Mouse (Mus musculus) layer of hippocampus, adult 8-10 months (tissue): ENCODE measurements around the gene Arhgap23. TPM values are rescaled to one million over a fixed set of nuclear protein-coding genes. Genes with fewer than 3 reads are reported as not detected.

Experiments used
- DNase-seq, 2 experiments: peaks; one replicate each; pipeline ENCODE4 v3.0.0; 2022; ENCODE audit warnings: low spot score in 2 of 2
- total RNA-seq, 4 experiments: library from RNA; stranded (reverse); gene quantifications; 2 replicates each; pipeline ENCODE4 v1.2.4; 2022

Arhgap23 gene
- total RNA-seq: 10 to 100 TPM; 75.7 to 83.2 (median 78.4) TPM

DNA sequence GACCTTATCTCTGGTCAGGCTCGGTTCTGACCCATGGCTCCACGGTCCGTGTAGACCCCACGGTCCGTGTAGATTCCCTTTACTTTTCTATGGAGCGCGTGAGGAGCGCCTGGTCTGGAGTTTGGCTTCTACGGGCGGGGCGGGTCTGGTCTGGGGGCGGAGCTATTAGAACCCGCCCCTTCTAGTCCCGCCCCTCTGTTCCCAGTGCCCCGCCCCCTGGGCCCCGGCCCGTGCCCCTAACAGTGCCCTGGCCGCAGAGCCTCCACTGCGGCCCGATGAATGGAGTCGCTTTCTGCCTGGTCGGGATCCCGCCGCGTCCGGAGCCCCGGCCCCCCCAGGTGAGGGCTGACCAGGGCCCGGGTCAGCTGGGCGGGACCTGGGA lies at the start of gene Arhgap23:
Arhgap23 (plus strand) TSS at position 204 of the 382 bp plus-strand sequence.
- no peak for DNase-seq

DNA sequence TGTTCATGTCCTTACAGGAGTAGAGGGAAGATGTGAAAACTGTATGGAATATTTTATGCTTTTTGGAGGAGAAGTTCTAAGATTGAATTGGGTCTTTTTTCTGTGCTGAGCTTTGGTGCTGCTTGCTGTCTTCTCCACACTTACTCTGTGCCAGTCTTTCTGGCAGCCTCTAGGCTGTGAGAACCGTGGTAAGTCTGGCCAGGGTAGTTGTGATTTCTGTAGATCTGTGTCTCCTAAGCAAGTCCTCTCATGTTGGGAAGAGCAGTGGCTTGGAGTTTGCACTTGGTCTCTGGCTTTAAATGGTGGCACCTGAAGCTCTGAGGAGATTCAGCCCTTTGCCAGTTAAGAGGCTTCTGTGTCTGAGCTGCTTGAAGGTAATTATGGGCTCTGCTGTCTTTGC lies 49.8 kb upstream of the Arhgap23 start:
- DNase-seq: no peak

DNA sequence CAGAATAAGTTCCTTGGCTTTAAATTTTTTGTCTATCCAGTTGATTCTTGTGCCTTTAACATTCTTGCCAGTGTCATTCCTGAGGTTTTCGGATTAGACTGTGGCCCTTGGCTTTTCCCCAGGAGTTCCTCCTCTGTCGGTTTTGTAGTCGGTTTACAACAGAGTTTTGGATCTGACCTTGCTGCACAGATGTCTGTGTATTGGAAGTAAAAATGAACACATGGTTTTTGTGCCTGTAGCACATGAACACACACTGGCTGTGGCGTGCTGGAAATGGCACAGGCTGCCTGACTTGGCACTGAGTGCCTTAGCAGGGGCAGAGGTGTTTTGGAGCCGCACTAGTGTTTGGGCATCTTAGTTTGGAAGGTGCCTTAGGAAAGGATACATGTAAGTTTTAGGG lies 46.8 kb upstream of the Arhgap23 start:
- no peak for DNase-seq

DNA sequence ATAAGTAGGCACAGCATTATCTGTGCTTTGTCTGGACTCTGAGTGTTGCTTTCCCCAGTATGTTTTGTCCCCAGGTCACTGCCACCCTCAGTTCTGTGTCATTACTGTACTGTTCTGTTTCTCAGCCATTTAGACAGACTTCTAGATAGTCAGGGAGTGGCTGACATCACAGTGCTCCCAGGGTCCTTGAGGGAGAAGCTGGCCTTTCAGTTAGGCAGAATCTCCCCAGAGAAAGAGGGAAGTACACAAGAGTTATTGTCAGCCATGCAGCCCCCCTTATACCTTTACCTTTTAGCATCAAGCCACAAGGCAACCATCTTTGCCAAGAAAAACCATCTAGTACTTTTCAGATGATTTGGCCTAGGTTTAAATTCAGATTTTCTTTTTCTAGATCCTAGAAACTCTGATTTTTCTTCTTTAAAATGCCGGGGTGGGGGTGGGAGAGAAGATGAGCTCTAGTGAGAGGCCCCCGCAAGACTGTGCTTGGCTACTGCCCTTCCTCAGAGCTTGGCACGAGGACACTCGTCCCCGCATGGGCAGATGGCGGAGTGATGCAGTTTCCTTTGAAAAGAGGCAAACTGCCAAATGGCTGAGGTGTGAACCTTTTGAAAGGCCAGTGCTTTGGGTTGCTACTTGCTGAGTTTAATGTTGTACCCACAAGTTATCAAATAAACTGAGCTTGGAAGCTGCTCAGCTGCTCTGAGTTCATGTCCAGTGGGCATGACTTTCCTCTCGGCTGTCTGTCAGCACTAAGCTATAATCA lies 44.8 kb upstream of the Arhgap23 start:
- DNase-seq: peak in 1 of 2 experiments; percentile 44

DNA sequence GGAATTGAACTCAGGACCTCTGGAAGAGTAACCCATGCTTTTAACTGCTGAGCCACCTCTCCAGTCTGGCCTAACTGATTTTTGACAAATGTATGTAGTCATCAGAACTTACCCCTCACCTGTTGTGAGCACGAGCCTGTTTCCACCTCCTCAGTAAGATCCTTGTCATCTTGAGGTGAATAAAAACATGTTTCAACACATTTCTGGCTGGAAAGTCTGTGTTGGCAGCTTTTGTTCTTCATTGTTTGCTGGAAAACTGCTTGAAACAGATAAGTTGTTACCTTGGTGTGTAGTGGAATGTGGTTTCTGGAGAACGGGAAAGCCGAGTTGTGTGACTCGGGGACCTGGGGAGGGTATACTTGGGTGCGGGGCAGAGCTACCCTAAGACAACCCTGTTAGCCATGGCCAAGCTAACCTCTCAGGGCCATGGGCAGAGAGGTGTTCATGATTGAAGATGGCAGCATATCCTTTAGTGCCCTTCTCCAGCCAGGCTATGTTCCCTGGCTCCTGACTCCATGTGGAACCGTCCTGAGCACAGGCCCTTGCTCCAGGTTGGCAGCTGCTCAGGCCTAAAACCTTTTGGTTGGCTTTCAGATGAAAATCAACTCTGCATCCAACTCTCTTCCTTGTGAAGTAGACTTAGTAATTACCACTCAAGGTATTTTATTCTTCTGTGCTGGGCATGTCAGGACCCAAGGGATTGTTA lies 43.0 kb upstream of the Arhgap23 start:
- DNase-seq: no peak

DNA sequence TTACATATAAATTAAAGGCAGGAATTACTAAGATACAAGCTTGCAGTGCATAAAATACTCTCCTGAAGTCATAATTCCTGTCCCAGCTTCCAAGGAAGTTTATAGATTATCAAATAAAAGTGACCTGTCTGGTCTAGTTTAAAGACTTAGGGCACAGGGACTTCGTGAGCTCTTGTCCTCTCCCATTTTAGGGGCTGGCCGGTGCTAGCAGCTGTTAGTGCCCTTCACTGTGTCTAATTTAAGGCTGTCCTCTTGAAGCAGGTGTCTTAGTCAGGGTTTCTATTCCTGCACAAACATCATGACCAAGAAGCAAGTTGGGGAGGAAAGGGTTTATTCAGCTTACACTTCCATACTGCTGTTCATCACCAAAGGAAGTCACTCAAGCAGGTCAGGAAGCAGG lies 41.9 kb upstream of the Arhgap23 start:
- DNase-seq: no peak

DNA sequence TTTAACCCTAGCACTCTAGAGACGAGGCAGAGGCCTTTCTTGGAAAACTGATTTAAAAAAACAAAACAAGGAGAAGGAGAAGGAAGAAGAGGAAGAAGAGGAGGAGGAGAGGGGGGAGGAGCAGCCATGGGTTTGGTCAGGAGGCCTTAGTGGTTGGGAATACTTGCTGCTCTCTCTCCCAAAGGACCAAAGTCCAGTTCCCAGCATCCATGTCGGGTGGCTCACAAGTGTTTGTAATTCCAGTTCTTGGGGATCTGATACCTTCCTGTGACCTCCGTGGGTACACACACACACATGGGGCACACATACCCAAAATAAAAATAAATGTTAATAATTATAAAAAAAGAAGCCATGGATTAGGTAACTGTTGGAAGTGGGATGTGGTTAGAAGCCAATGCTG lies 35.3 kb upstream of the Arhgap23 start:
- no peak for DNase-seq

DNA sequence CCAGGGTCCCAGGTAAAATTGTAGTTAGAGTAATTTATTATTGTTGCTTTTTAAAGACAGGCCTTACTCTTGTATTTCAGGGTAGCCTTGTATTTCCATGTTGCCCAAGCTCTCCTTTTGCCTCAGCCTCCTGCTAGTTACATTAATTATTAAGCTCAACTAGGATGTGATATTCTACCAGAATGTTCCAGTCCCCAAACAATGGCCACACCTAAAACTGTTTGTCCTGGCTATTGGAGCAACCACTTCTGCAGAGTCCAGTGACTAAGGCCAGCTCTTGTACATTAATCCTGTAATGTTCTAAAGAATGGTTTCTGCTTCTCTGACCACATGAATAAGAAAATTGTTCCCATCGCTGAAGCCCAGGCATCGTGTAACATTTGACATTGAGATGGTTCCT lies 32.3 kb upstream of the Arhgap23 start:
- no peak for DNase-seq

DNA sequence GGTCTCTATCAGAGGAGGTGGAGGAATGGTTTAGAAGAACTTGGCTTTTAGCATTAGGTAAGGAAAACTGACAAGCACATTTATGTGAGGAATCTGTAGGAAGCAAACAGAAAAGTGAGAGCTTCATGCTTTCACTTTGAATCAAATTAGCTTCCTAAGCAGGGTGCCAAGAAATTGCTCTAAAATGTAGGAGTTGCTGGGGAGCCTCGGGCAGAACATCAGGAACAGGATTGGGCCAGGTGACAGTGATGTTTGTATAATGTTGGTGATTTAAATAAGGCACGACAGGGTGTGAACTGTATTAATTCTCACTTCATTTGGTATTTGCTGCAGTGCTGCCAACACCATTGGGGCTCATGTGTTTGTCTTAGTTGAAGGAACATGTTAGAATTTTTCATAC lies 31.6 kb upstream of the Arhgap23 start:
- DNase-seq: no peak

DNA sequence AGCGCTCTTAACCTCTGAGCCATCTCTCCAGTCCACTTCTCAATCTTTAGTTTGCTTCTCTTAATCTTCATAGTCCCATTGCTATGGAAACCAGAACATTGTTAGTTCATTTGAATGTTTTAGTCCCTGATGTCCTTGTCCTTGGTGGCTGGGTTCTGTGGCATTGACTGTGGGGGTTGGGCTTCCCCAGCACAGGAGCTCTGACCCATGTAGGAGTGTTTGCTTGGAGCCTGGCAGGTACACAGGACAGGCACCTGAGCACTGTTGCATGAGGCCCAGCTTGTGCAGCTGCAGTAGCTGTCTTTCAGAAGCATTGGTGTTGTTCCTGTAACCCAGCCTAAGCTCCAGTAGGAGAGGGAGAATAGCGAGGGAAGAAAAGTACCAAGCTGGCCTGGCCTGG lies 27.5 kb upstream of the Arhgap23 start:
- no peak for DNase-seq

DNA sequence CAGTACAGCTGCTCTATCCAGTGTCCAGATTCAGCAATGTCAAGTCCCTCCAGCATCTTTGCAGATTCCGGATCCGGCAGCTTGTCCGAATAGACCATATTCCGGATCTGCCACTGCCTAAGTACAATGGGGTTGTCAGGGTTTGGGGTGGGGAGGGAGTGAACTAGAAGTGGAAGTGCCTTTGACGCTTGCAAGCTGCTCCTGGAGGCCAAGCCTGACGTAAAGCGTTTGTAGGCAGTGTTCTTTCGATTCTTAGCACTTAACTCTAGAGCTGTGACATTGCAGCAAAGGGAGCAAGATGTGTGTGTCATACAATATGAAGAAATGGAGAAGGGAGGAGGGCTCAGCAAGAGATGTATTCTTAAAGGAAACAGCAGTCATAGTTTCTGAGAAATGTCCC lies 26.2 kb upstream of the Arhgap23 start:
- DNase-seq: no peak

DNA sequence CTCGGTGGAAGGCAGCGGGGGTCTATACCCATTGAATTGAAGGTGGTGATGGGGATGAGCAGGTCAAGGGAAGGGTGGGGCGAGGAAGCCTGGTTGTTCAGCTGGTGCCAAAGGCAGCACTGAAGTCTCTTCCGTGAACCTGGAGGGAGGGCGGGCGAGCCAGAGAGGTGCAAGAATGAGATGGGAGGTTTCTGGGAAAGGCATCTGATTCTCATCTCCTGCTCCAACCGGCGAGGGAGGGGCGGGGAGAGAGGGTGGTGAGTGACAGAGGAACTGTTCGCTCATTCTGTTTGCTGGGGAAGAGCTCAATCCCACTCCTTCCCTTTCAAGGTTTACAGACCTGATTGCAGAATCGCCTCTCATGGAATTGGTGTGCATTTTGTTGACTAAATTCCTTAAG lies 21.7 kb upstream of the Arhgap23 start:
- DNase-seq: no peak

DNA sequence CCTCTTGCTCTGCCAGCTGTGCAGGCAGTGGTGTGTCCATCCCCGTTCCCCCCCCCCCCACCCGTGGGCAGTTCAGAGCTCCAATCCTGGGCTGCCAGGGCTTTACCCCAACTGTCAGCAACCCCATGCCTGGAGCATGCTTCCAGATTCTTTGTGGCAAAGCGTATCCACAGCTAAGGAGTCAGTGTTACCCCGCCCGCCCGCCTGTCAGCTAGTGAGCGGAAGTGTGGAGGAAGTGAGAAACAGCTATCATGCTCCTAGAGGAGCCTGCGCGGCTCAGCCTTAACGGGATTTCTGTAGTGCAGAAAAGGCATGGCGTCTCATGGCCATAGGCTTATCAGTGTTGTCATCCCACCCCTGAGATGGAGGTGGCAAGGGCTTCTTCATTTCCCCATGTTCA lies 21.2 kb upstream of the Arhgap23 start:
- DNase-seq: no peak

DNA sequence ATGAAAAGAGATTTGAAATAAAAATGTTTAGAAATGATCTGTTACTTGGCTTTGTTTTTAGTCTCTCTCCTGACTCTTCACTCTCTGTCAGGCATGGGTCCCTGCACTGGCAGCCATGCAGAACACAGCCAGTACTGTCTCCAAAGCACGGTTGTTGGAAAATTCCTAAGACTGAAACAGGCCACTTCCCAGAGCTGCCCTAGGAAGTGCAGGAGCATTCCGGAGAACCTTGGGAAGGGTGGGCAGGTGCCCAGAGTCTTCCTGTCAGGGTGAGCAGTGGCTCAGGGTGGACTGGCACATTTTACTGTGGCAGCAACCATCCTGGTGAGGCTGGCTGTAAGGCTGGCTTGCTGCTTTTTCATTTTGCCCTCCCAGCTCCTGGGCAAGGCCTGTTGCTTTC lies 16.8 kb upstream of the Arhgap23 start:
- DNase-seq: no peak

DNA sequence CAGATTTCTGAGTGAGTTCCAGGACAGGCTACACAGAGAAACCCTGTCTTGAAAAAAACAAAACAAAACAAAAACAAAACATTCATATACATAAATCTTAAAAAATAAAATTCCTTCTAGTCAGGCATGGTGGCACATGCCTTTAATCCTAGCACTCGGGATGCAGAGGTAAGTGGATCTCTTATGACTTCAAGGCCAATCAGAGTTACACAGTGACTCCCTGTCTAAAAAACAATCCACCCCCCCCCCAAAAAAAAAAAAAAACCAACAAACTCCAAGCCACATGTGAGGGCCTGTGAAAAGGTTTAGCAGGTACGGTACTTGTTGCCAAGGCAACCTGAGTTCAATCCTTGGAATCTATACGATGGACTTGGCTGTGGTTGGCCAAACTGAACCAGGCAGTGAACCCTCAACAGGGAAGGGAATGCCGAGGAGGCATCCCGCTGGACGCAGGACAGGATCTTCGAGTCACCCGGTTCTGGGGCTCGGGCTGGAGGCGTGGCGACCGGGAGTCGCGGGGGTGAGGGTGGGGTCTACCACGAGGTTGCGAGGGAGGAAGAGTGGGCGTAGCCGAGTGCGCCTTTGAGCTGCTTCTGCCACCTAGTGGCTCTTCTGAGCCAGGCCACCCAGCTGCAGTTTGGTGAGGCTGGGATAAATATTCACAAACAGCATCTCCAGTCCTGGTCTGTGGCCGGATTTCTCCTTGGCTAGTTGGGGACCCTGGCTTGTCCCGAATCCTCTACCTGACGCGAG lies 15.2 kb upstream of the Arhgap23 start:
- peak; percentile 81 to 82 for DNase-seq

DNA sequence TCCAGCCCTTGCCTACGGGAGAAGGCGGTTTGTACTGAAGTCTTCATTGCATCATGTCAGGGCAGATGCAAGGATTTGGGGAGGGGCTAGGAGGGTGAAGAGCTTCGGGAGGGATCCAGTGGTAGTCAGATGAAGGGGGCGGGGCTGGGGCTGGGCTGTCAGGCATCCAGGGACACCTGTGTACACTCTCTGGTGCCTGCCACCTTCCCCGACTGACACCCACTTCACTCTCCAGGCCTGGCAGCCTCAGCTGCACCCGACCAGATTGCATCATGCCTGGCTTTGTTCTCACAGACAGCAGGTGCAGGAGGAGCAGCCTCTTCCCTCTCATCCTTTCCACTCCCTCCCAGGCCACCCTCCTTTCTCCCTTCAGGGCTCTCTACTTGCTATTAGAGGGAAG lies 14.3 kb upstream of the Arhgap23 start:
- DNase-seq: peak; percentile 62 to 68

DNA sequence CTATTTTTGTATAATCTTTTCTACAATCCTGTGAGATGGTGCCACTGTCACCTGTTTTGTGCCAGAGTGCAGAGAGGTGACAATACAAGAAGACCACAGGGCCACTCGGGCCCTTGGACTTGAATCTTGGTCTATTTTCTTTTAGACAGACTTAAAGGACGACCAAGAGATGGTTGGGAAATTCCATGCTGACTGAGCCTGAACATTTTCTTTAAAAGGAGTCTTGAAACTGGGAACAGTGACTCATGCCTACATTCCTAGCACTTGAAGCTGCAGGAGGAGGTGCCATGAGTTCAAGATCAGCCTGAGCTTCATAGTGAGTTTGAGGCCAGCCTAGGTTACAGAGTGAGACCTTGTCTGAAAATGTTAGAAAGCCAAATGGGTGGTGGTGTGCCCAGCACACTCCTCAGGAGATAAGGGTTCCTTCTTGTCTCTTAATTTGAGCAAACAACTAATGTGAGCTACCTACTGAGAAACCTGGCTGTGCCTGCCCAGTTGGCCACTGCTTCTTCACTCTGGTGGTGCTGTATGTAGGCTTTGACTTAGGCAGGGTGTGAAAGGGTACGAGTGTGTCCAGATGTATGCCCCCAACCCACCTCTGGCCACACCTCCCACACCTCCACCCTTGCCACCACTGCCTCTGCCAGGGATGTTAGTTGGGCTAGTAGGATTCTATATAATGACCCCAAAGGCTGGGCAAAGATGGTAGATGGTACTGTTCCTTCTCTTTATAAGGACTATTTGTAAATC lies 13.5 kb upstream of the Arhgap23 start:
- DNase-seq: no peak

DNA sequence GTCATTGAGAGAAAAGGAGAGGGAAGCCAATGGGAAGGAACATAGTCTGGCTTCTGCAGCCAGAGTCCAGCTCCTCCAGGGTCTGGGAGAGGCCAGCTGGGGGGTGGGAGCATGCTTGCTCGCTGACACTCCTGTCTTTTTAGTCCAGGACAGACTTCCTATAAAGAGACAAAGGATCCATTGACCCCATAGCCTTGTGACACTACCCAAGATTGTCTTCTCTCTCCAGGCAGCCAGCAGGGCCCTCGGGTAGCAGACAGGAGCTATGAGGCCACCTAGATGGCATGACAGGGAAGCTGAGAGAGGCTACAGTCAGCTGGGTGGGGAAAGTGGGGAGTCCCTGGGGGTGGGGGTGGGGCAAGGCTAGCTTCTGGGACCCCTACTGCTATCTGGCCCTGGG lies 12.6 kb upstream of the Arhgap23 start:
- no peak for DNase-seq

DNA sequence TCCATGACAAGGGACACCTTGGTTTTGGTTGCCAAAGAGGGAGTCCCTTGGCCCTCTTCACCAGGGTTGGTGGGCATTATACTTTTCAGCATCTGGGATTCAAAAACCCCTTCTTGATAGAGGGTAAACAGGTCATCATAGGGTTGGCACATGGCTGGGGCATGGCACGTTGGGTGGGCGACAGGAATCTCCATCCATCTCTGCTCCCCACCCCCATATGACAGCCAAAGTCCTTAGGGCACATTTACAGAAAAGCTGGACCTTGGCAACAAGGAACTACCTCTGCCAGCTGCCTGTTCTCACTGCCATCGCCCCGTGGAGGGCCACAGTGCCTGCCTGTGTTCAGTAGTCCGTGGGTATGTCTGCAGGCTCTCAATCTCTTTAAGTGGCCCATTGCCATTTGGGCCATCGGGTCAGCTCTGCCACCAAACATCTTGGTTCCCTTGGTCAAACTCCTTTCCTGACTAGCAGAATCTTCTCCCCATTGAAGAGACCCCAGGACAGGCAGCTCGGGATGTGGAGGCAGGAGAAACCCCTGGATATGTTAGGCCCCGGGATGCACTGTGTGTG lies 11.6 kb upstream of the Arhgap23 start:
- DNase-seq: no peak

DNA sequence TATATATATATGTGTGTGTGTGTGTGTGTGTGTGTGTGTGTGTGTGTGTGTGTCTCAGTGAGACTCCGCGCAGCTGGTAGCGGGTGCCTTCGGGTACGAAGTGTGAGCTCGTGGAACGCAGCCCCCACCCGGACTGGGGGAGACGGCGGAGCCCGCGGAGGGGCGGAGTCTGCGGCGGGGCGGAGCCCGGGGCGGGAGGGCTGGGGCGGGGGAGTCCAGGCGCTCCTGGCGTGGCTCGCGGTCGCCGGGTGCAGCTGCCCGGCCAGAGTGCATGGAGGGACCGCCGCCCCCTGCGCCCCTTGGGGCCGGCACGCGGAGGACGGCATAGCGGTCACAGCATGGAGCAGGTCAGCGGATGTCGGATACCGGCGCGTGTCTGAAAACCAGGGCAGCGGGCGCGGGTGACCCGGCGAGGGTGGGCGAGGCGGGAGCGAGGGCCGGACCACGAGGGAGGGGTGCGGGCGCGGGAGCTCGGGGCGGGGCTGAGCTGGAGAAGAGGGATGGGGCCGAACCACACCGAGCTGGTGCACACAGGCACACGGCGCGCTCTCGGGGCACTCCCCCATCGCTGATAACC lies 11.1 kb upstream of the Arhgap23 start:
- no peak for DNase-seq

DNA sequence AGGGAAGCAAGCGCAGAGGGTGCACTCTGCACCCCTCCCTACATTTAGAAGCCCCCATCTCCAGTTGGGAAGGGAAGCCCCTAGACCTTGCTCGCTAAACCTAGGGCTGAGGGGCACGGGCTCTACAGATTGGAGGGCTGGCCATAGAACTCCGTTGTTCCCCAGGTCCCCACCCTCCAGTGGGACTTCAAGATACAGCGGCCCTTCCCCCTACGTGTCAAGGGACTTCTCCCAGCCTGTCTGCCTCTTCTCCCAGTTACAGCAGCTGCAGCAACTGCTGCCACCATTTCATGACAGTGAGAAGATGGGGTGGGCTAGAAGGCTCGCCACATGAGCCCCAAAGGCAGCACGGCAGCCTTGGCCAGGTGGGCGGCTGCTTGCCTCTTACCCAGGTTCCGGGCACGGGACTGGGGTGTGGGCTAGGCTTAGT lies 10.6 kb upstream of the Arhgap23 start:
- DNase-seq: no peak
